Mouse (Mus musculus): ENCODE data around the gene Yod1.

DNA sequence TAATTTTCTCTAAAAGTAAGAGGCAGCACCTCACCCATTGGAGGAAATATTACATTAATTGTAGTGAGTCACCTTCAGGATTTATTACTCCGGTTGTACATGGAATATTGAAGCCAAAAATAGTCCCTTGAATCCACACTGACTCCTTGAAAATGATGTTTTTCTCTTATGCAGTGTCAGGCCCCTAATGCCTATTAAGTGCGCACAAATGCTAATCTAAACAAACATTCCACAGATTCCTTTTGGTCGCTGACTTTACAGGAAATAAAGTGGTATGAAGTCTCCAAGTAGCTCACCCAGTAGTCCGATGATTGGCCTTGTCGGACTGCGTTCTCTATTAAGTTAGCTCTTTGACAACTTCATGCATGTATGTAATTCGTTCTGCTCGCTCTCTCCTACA lies 17.7 kb downstream of the Yod1 start:
- TF ChIP-seq CTCF (IDR thresholded peaks at IDR 0.05; ENCODE audit: extremely low read depth, insufficient read length, insufficient replicate concordance, low read depth, low read length) (no peak), POLR2A (IDR thresholded peaks at IDR 0.05; ENCODE audit: low read depth, low read length) (no peak)
